Mouse (Mus musculus) hindbrain, embryonic 10.5 days (tissue): ENCODE measurements at regions not wholly inside any gene's neighbourhood (a gene's known extent, or its start where the extent isn't known, plus 50 kb on each side); places are given as distances from the start of the nearest gene placed in this dataset.

ENCODE experiments used
- DNase-seq: peaks from one replicate; pipeline ENCODE4 v3.0.0-alpha.2; 2017; ENCODE audit warnings: low spot score
- H3K27ac ChIP-seq: fragments of 300-500 bp; sonication (generic); 2 replicates; pipeline ENCODE4 v1.5.1; 2016; ENCODE audit warnings: mild to moderate bottlenecking, moderate library complexity
- H3K27me3 ChIP-seq: fragments of 300-500 bp; sonication (generic); 2 replicates; pipeline ENCODE4 v1.6.1; 2016; ENCODE audit warnings: mild to moderate bottlenecking; ENCODE audit not compliant: poor library complexity, insufficient read depth, severe bottlenecking
- H3K36me3 ChIP-seq: fragments of 300-500 bp; sonication (generic); 2 replicates; pipeline ENCODE4 v1.6.1; 2016; ENCODE audit warnings: mild to moderate bottlenecking, moderate library complexity
- H3K4me1 ChIP-seq: fragments of 300-500 bp; sonication (generic); replicated peaks from 2 replicates; pipeline ENCODE4 v1.6.1; 2016; ENCODE audit warnings: mild to moderate bottlenecking
- H3K4me3 ChIP-seq: fragments of 300-500 bp; sonication (generic); 2 replicates; pipeline ENCODE4 v1.5.1; 2016; ENCODE audit warnings: mild to moderate bottlenecking, moderate library complexity
- H3K9me3 ChIP-seq: fragments of 300-500 bp; sonication (generic); 2 replicates; pipeline ENCODE4 v1.6.1; 2016; ENCODE audit warnings: mild to moderate bottlenecking, moderate library complexity
- WGBS: fragments of 180-500 bp; shearing (Covaris S2); methylation state at CpG from one replicate; pipeline ENCODE4 v1.1.7; 2016; 5-methylcytosine and 5-hydroxymethylcytosine counted together

- 86% methylated on average over 4 of the region's 4 CpGs for WGBS
- H3K27ac ChIP-seq, result no peak overlapping the region
- no peaks in the 10 kb centered on the region for H3K27me3 ChIP-seq
- H3K4me1 ChIP-seq, result no peaks in the 10 kb centered on the region
- H3K9me3 ChIP-seq, result no peaks in the 10 kb centered on the region
- H3K4me3 ChIP-seq, result no peak overlapping the region
- no peaks in the 10 kb centered on the region for H3K36me3 ChIP-seq
- DNase-seq, result no peak
Observed at GRCm38 (mm10) chr12:97432704-97433103, 826.6 kb downstream of the Galc start.

DNA sequence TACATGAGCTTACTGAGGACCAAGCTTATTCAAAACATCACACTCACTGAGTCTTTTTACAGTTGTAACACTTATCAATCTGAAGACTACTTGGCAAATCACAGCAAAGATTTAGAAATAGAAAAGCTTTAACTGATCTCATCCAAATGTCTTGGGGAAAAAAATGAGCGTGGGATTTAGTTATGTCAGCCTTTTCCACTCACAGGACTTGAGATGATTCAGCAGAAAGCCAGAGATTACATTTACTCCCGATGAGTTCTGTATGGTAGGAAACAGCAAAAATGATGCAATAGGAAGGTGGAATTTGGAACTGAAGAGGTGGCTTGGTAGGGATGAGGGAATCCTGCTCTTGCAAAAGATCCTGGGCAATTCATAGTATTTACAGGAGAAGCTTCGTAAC, 831.0 kb downstream of the Galc start:
- Histone ChIP-seq H3K4me1 (no peaks in the 10 kb centered on the region), H3K27me3 (no peaks in the 10 kb centered on the region), H3K9me3 (no peaks in the 10 kb centered on the region), H3K27ac (no peak overlapping the region), H3K4me3 (no peak overlapping the region), H3K36me3 (no peaks in the 10 kb centered on the region)
- no peak for DNase-seq
- 89% methylated on average over 3 of the region's 3 CpGs for WGBS

- Histone ChIP-seq H3K36me3 (no peaks in the 10 kb centered on the region), H3K9me3 (no peaks in the 10 kb centered on the region), H3K27ac (no peak overlapping the region), H3K27me3 (no peaks in the 10 kb centered on the region), H3K4me1 (no peaks in the 10 kb centered on the region), H3K4me3 (no peak overlapping the region)
- 88% methylated on average over 3 of the region's 3 CpGs for WGBS
- DNase-seq, result no peak
Observed at GRCm38 (mm10) chr12:97424726-97425125, 834.5 kb downstream of the Galc start.

GRCm38 (mm10) chr12:97403440-97403839, 855.8 kb downstream of the Galc start:
- no peak overlapping the region for H3K4me3 ChIP-seq
- H3K27ac ChIP-seq, result no peak overlapping the region
- no peak for DNase-seq
- H3K36me3 ChIP-seq, result no peaks in the 10 kb centered on the region
- no peaks in the 10 kb centered on the region for H3K27me3 ChIP-seq
- no peaks in the 10 kb centered on the region for H3K9me3 ChIP-seq
- WGBS, result 8% methylated on average over 3 of the region's 3 CpGs
- H3K4me1 ChIP-seq, result peaks cover 9% of the 10 kb centered on the region

DNA sequence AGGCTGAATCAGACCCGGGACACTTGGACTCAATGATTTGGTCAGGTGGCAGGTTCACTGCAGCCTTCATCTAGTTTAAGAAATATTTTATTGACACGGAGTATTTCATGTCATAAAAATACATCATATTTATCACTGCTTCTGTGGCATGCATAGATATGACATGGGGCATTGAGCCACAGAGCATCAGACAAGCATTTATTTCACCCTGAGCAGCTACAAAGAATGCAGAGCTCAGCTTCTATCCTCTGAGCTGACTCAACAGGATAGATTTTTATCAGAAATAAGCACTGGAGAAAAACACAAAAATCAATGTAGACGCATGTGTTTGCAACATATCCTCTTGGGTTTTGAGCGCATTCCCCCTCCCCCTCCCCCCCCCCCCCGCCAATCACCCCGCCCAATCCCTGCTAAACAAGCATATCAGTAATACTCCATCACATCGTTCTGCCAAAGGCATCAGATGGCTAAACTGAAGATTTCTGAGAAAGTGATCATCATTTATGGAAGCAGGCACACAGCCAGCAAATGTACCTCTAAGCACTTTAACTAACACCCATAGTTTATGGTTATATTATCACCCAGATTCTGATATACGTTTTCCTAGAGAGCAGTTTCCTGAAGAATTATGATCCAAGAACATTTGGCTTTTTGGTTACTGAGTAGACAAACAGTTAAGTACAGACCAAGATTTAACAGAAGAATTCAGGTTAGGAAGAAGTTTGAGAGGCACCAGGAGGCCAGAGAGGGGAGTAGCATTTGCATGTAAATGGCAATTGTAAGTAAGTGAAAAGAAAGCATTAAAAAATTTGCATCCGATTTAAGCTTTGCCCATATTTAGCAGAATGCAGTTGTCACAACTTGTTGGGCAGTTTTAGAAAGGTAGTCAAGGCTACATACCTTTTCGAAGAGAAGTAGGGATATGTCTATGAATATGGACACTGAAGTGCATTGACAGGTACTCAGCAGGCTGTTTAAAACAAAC, 856.6 kb downstream of the Galc start:
- DNase-seq, result no peak
- peaks cover 9% of the 10 kb centered on the region for H3K4me1 ChIP-seq
- no peaks in the 10 kb centered on the region for H3K9me3 ChIP-seq
- WGBS, result 24% methylated on average over 10 of the region's 10 CpGs
- H3K36me3 ChIP-seq, result no peaks in the 10 kb centered on the region
- no peak overlapping the region for H3K4me3 ChIP-seq
- H3K27me3 ChIP-seq, result no peaks in the 10 kb centered on the region
- no peak overlapping the region for H3K27ac ChIP-seq

DNA sequence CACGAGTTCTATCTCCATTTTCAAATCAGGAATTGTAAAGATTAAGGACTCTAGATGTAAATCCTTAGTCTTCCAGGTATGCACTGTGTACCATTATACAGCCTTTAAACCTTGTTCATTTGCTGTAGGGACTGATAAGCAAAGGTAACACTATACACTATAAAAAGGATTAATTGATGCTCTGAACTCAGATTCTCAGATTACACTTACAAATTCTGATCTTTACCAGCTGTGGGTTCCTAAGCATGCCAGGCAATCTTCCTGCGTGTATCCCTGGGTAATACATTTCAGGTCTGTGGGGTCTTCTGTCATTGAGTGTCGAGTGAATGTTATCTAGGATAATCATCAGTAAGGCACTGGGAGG, 860.7 kb downstream of the Galc start:
- Histone ChIP-seq H3K27me3 (no peaks in the 10 kb centered on the region), H3K9me3 (no peaks in the 10 kb centered on the region), H3K4me1 (peaks cover 9% of the 10 kb centered on the region), H3K4me3 (no peak overlapping the region), H3K27ac (no peak overlapping the region), H3K36me3 (no peaks in the 10 kb centered on the region)
- DNase-seq, result no peak
- 72% methylated on average over 3 of the region's 3 CpGs for WGBS

- peaks cover 7% of the 10 kb centered on the region for H3K4me1 ChIP-seq
- WGBS, result 85% methylated on average over 5 of the region's 7 CpGs
- no peaks in the 10 kb centered on the region for H3K27me3 ChIP-seq
Observed at GRCm38 (mm10) chr12:97397850-97398581, 861.2 kb downstream of the Galc start.

DNA sequence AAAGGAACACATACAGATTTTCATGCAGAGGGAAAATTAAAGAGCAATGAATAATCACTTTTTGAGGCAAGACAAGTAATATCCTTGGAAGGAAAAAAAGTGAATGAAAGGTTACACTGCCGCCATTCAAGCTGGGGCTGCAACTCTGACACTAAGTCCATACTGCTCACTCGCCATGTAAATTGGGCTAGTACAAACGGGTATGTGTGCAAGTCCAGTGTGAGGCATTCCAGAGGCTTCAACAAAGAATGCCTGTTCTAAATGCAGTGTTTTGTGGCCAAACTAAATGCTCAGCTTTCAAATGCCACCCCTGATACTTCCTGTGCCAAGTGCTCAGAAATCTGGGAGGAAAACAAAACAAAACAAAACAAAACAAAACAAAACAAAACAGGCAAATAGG, 897.5 kb downstream of the Galc start:
- no peak overlapping the region for H3K4me3 ChIP-seq
- no peaks in the 10 kb centered on the region for H3K27me3 ChIP-seq
- H3K9me3 ChIP-seq, result no peaks in the 10 kb centered on the region
- DNase-seq, result no peak
- H3K4me1 ChIP-seq, result no peaks in the 10 kb centered on the region
- no peaks in the 10 kb centered on the region for H3K36me3 ChIP-seq
- H3K27ac ChIP-seq, result no peak overlapping the region
- WGBS, result 75% methylated on average over 3 of the region's 3 CpGs

More at GRCm38 (mm10) chr12:97397850-97398581, 861.2 kb downstream of the Galc start:
- Histone ChIP-seq H3K4me3 (no peak overlapping the region), H3K36me3 (no peaks in the 10 kb centered on the region), H3K9me3 (no peaks in the 10 kb centered on the region), H3K27ac (no peak overlapping the region)
- DNase-seq, result no peak

DNA sequence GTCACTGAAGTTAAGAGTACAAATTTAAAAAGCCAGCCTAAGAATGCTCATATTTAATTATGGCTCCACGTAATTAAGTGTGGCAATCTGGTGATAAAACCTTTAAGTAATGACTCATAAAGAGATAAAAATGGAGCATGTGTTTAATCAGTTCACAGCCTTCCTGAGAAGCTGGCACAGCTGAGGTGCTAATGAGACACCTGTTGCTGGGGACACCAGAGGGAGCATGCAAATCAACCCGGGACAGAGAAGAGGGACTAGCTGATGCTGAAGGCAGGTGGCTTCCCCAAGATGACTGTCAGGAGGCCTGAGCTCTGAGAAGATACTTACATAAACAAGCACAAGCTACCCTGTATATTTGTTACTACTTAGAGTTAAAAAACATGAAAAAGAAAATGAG, 898.6 kb downstream of the Galc start:
- no peak for DNase-seq
- Histone ChIP-seq H3K4me3 (no peak overlapping the region), H3K4me1 (no peaks in the 10 kb centered on the region), H3K36me3 (no peaks in the 10 kb centered on the region), H3K9me3 (no peaks in the 10 kb centered on the region), H3K27ac (no peak overlapping the region), H3K27me3 (no peaks in the 10 kb centered on the region)
- 40% methylated on average over 2 of the region's 2 CpGs for WGBS

DNA sequence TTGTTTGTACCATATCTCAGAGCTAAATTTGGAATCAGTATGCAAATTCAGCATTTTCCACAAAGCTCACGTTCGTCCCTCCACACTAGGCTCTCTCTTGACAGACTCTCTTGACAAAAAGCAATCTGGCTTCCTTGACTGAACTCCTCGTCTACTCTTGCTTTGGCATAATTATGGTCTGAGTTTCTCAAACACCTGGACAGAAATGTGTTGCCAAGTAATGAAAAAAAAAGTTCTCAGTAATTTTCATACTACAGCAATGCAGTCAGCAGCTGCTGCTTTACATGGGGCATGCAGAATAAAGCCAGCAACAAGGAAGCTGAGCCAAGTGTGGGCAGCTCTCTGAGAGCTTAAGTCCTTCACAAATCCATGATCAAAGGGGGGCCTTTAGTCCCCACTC, 932.7 kb downstream of the Galc start:
- DNase-seq, result no peak
- Histone ChIP-seq H3K4me1 (no peaks in the 10 kb centered on the region), H3K4me3 (no peak overlapping the region), H3K36me3 (no peaks in the 10 kb centered on the region), H3K27ac (no peak overlapping the region), H3K27me3 (no peaks in the 10 kb centered on the region), H3K9me3 (no peaks in the 10 kb centered on the region)
- WGBS, result 81% methylated on average over 3 of the region's 3 CpGs

GRCm38 (mm10) chr12:97312282-97313040, 946.8 kb downstream of the Galc start:
- no peak for DNase-seq
- Histone ChIP-seq H3K4me1 (no peaks in the 10 kb centered on the region), H3K36me3 (no peaks in the 10 kb centered on the region), H3K4me3 (no peak overlapping the region), H3K9me3 (no peaks in the 10 kb centered on the region), H3K27ac (no peak overlapping the region), H3K27me3 (no peaks in the 10 kb centered on the region)
- 72% methylated on average over 5 of the region's 5 CpGs for WGBS

GRCm38 (mm10) chr12:97278792-97279191, 980.5 kb downstream of the Galc start:
- no peaks in the 10 kb centered on the region for H3K36me3 ChIP-seq
- no peak for DNase-seq
- H3K9me3 ChIP-seq, result no peaks in the 10 kb centered on the region
- WGBS, result 88% methylated on average over 2 of the region's 2 CpGs
- no peaks in the 10 kb centered on the region for H3K27me3 ChIP-seq
- no peaks in the 10 kb centered on the region for H3K4me1 ChIP-seq
- no peak overlapping the region for H3K27ac ChIP-seq
- no peak overlapping the region for H3K4me3 ChIP-seq

DNA sequence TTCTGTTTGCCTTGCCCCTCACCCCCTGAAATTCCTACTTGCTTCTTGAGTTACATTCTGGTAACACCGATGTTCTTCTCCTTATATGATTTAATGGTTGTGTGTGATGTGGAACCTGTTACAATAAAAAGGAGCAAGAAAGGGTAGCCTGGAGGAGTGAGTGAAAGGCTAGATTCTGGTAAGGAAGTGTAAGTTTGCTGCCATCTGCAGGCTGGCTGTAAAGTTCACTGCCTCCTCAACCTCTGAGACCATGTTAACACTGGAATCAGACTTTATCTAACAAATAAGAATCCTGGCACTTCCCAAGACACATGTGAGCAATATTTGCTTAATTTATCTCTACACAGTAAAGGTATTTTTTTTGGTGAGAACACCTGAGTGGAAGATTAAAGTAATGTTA, 980.9 kb downstream of the Galc start:
- 78% methylated on average over 1 of the region's 1 CpGs for WGBS
- no peak for DNase-seq

More for the DNA sequence above, 980.9 kb downstream of the Galc start:
- no peak overlapping the region for H3K27ac ChIP-seq
- no peaks in the 10 kb centered on the region for H3K9me3 ChIP-seq
- H3K27me3 ChIP-seq, result no peaks in the 10 kb centered on the region
- no peak overlapping the region for H3K4me3 ChIP-seq
- H3K36me3 ChIP-seq, result no peaks in the 10 kb centered on the region
- H3K4me1 ChIP-seq, result no peaks in the 10 kb centered on the region
